Mouse (Mus musculus): ENCODE measurements around the gene Hes2.
A peak's percentile ranks its signal among the peaks of the same experiment; 100 is the strongest.

Hes2 gene

DNA sequence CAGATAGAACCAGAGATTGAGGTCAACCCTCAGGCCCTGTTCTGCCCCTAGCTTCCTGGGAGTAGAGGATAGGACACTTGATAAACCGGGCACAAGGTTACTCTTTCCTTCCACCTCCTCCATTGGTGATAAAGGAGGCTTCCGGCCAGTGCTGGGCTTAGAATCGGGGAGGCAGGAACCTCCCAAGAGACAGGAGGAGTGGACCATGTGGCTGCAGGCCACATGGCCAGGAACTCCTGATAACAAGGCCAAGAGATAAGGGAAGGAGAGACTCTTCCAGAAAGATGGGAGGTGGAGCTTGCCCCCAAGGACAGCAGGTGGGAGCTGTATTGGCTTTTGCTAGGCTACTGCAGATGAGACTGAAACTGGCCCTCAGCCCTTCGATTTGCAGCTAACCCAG lies 8.1 kb upstream of the Hes2 start:
- Histone ChIP-seq H3K4me1 (replicated peaks; ENCODE audit: low read depth, low read length) (peaks cover 41% of the 10 kb centered on the region), H3K36me3 (ENCODE audit: insufficient read depth, low read length) (no peaks in the 10 kb centered on the region), H3K4me3 (replicated peaks; ENCODE audit: low read length) (no peak overlapping the region), H3K27me3 (ENCODE audit: insufficient read depth, low read length) (peaks cover 72% of the 10 kb centered on the region), H3K9me3 (ENCODE audit: low read length) (no peaks in the 10 kb centered on the region)
- TF ChIP-seq CTCF (conservative IDR thresholded peaks at IDR 0.05; ENCODE audit: low read length) = no peak
- no peak for TF ChIP-seq POU5F1 (IDR thresholded peaks at IDR 0.05; ENCODE audit: borderline replicate concordance, low read length)
- no peak for TF ChIP-seq NANOG (IDR thresholded peaks at IDR 0.05; ENCODE audit: borderline replicate concordance, low read length)

DNA sequence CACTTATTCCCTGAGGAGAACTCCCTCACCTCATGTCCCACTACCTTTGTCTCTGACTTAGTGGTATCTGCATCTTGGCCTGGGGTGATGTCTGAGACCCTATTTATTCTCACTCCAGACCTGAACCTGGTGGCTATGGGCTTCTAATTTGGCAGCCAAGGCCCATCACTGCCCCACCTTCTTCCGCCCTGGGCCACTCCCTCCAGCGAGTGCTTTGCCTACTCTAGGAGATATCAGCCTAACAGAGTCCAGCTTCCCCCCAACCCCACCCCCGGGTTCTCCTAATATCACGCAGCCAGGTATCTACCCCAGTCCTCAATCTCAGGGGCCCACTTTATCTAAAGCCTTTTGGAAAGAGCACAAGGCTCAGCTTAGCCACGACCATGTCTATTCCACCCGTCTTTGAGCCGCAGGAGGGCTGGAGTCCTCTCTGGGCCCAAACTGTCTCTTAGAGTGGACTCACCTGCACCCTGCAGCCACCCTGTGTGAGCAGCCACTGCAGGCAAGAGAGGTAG lies 7.2 kb upstream of the Hes2 start:
- Histone ChIP-seq H3K27me3 (ENCODE audit: insufficient read depth, low read length) (peaks cover 71% of the 10 kb centered on the region), H3K36me3 (ENCODE audit: insufficient read depth, low read length) (no peaks in the 10 kb centered on the region), H3K4me1 (replicated peaks; ENCODE audit: low read depth, low read length) (peaks cover 33% of the 10 kb centered on the region), H3K9me3 (ENCODE audit: low read length) (no peaks in the 10 kb centered on the region), H3K4me3 (replicated peaks; ENCODE audit: low read length) (peak overlapping the region; percentile 89)
- TF ChIP-seq CTCF (conservative IDR thresholded peaks at IDR 0.05; ENCODE audit: low read length) (no peak), POU5F1 (IDR thresholded peaks at IDR 0.05; ENCODE audit: borderline replicate concordance, low read length) (no peak), NANOG (IDR thresholded peaks at IDR 0.05; ENCODE audit: borderline replicate concordance, low read length) (no peak)

DNA sequence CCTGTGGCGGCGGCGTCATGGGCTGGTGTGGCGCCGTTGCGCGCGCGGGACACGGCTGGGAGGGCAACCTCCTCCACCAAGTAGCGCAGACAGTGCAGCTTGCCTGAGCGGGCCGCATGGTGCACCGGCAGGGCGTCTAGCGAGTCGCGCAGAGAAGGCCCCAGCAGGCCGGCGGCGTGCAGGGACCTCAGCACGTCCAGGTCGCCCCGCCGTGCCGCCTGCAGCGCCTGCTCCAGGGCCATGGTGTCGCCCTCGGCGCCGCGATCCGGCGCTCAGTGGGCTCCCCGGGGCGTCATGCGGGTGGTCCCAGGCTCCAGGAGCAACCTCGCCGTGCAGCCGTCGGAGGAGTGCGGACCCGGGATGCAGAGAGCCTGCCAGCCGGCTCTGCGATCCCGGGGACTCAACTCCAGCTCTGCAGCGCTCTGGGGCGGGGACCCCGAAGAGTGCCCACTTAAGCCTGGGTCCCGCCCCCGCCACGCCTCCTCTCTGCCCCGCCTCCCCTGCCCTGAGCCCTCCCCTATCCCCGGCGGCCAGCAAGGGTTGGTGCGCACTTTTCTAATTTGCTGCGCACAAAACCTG lies 6.6 kb upstream of the Hes2 start, which contains the start of gene Espn:
Gene Espn (minus strand): TSS at position 406 of the 579 bp plus-strand sequence.
- Histone ChIP-seq H3K36me3 (ENCODE audit: insufficient read depth, low read length) (no peaks in the 10 kb centered on the region), H3K4me3 (replicated peaks; ENCODE audit: low read length) (peak within 1 kb of the TSS; percentile 89), H3K9me3 (ENCODE audit: low read length) (no peaks in the 10 kb centered on the region), H3K4me1 (replicated peaks; ENCODE audit: low read depth, low read length) (peaks cover 33% of the 10 kb centered on the region), H3K27me3 (ENCODE audit: insufficient read depth, low read length) (peaks cover 67% of the 10 kb centered on the region)
- TF ChIP-seq CTCF (conservative IDR thresholded peaks at IDR 0.05; ENCODE audit: low read length) (no peak), NANOG (IDR thresholded peaks at IDR 0.05; ENCODE audit: borderline replicate concordance, low read length) (no peak), POU5F1 (IDR thresholded peaks at IDR 0.05; ENCODE audit: borderline replicate concordance, low read length) (no peak)

DNA sequence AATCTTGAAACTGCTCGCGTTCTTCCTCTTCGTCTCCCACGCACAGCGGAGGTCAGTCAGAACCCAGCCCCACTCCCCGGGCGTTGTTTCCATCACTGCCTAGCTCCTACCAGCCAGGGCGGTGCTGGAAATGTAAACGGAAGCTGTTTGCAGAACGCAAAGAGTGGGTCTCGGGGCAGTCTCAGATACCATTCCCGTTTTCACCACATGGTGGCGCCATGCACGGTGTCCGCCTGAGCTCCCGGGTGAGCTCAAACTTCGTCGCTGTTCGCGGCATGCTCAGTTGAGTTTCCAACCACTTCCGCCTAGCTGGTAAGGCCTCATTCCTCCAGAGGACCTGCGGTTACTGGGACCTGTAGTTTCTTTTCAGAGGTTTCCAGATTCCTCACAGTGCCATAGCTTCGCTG lies 4.9 kb upstream of the Hes2 start:
- 0 out of 2 replicates have a peak overlapping the region, but pooled peaks have one; percentile 41 for H3K4me3 ChIP-seq (replicated peaks; ENCODE audit: low read length)
- TF ChIP-seq NANOG (IDR thresholded peaks at IDR 0.05; ENCODE audit: borderline replicate concordance, low read length) (no peak), CTCF (conservative IDR thresholded peaks at IDR 0.05; ENCODE audit: low read length) (peak; percentile 87)
- no peaks in the 10 kb centered on the region for H3K36me3 ChIP-seq (ENCODE audit: insufficient read depth, low read length)
- H3K9me3 ChIP-seq (ENCODE audit: low read length) = no peaks in the 10 kb centered on the region
- peaks cover 72% of the 10 kb centered on the region for H3K27me3 ChIP-seq (ENCODE audit: insufficient read depth, low read length)
- peaks cover 40% of the 10 kb centered on the region for H3K4me1 ChIP-seq (replicated peaks; ENCODE audit: low read depth, low read length)

- H3K4me1 ChIP-seq (replicated peaks; ENCODE audit: low read depth, low read length) = peaks cover 48% of the 10 kb centered on the region
- peak; percentile 18 for TF ChIP-seq CTCF (conservative IDR thresholded peaks at IDR 0.05; ENCODE audit: low read length)
- no peak for TF ChIP-seq POU5F1 (IDR thresholded peaks at IDR 0.05; ENCODE audit: borderline replicate concordance, low read length)
- H3K9me3 ChIP-seq (ENCODE audit: low read length) = no peaks in the 10 kb centered on the region
- H3K27me3 ChIP-seq (ENCODE audit: insufficient read depth, low read length) = peaks cover 72% of the 10 kb centered on the region
- no peak overlapping the region for H3K4me3 ChIP-seq (replicated peaks; ENCODE audit: low read length)
- H3K36me3 ChIP-seq (ENCODE audit: insufficient read depth, low read length) = no peaks in the 10 kb centered on the region
Measured at GRCm38 (mm10) chr4:152155019-152155418, 3.6 kb upstream of the Hes2 start.

DNA sequence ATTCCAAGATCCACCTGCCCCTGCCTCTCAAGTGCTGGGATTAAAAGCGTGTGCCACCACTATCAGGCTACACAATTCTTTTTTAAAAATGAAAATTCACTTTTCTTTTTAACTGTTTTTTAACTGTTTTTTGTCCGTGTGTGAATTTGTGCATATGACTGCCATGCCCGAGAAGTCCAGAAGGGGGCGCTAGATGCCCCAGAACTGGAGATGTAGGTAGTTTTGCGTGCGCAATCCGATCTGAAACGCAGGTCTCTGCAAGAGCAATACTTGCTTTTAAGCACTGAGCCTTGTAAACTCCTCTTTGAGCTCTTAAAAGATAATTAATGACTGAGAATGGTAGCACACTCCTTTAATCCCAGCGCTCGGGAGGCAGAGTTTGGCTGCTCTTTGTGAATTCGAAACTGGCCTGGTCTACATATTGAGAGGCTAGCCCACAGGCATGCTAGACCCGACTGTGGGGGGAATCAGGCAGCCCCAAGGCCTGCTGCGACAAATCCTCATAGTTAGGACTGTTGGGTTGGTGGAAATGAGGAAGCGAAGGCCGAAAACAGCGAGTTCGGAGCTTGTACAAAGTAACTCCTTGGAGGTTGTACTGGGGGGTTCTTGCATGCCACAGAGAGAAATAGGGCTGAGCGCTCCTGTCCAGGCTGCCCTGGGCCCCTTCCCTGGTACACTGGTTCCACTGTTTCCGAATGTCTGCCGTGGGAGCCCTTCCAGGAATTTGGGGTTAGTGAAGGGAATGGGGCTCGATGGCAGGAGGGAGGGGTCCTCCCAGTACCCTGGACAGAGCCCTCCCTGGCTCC lies 685 bp upstream of the Hes2 start:
- Histone ChIP-seq H3K4me3 (replicated peaks; ENCODE audit: low read length) (peak overlapping the region; percentile 79), H3K27me3 (ENCODE audit: insufficient read depth, low read length) (peaks cover 69% of the 10 kb centered on the region), H3K36me3 (ENCODE audit: insufficient read depth, low read length) (no peaks in the 10 kb centered on the region), H3K9me3 (ENCODE audit: low read length) (peaks cover 11% of the 10 kb centered on the region), H3K4me1 (replicated peaks; ENCODE audit: low read depth, low read length) (peaks cover 48% of the 10 kb centered on the region)
- TF ChIP-seq CTCF (conservative IDR thresholded peaks at IDR 0.05; ENCODE audit: low read length) (peak; percentile 97), NANOG (IDR thresholded peaks at IDR 0.05; ENCODE audit: borderline replicate concordance, low read length) (no peak)

DNA sequence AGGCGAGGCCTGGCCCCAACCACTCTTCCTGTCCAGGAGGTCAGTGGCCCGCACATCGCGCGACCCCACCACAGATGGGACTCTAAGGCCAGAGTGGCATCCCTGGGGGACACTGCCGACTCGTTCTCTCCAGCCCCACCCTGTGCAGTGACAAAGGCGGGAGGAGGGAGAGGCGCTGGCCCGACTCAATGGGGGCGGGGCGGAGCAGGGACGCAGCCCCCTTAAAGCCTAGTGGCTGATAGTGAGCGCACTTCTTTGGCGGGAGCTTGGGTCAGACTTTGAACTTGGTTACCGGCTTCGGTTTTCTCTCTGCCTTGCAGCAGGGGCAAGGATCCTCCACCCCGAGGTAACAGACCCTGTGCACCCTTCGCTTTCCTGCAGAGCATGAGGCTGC lies 615 bp downstream of the Hes2 start:
- Histone ChIP-seq H3K36me3 (ENCODE audit: insufficient read depth, low read length) (no peaks in the 10 kb centered on the region), H3K4me1 (replicated peaks; ENCODE audit: low read depth, low read length) (peaks cover 38% of the 10 kb centered on the region), H3K9me3 (ENCODE audit: low read length) (peaks cover 16% of the 10 kb centered on the region), H3K27me3 (ENCODE audit: insufficient read depth, low read length) (peaks cover 62% of the 10 kb centered on the region), H3K4me3 (replicated peaks; ENCODE audit: low read length) (peak overlapping the region; percentile 79)
- TF ChIP-seq NANOG (IDR thresholded peaks at IDR 0.05; ENCODE audit: borderline replicate concordance, low read length) (no peak), CTCF (conservative IDR thresholded peaks at IDR 0.05; ENCODE audit: low read length) (no peak), POU5F1 (IDR thresholded peaks at IDR 0.05; ENCODE audit: borderline replicate concordance, low read length) (no peak)

DNA sequence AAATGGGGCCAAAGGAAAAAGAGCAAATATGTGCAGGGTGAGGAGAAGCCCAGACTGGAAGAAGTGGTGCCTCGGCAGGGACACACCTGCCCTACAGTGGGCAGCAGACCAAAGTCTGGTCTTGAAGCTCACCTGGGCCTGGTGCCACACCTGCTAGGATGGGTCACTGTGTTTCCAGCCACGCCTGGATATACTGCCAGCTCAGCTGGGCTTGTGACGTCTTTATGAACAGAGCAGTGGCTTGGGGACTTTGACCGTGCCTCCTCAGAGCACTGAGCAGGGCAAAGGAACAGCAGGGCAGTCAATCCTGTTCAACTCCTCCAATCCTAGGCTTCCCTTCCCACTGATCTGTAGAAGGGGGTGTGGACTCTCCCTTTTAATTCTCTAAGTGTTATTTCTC lies 2.1 kb downstream of the Hes2 start:
- Histone ChIP-seq H3K4me1 (replicated peaks; ENCODE audit: low read depth, low read length) (peaks cover 46% of the 10 kb centered on the region), H3K36me3 (ENCODE audit: insufficient read depth, low read length) (no peaks in the 10 kb centered on the region), H3K27me3 (ENCODE audit: insufficient read depth, low read length) (peaks cover 56% of the 10 kb centered on the region), H3K4me3 (replicated peaks; ENCODE audit: low read length) (peak overlapping the region; percentile 79; the same call in 1 of the 2 replicates), H3K9me3 (ENCODE audit: low read length) (peaks cover 16% of the 10 kb centered on the region)
- no peak for TF ChIP-seq POU5F1 (IDR thresholded peaks at IDR 0.05; ENCODE audit: borderline replicate concordance, low read length)
- no peak for TF ChIP-seq NANOG (IDR thresholded peaks at IDR 0.05; ENCODE audit: borderline replicate concordance, low read length)
- TF ChIP-seq CTCF (conservative IDR thresholded peaks at IDR 0.05; ENCODE audit: low read length) = no peak
